Mouse (Mus musculus) stomach, embryonic 14.5 days (tissue): ENCODE results near the gene Unc50. TPM values are rescaled to one million over a fixed set of nuclear protein-coding genes. Genes with fewer than 3 reads are reported as not detected.

ENCODE experiments used
- ATAC-seq: fragments of 200-750 bp; cut with Nextera tagmentation; 2 replicates; pipeline ENCODE4 v1.8.0; 2017; ENCODE audit warnings: low read depth, moderate TSS enrichment; ENCODE audit not compliant: insufficient number of reproducible peaks, insufficient read depth, low FRiP score
- H3K27ac ChIP-seq: fragments of 300-500 bp; sonication (generic); 2 replicates; pipeline ENCODE4 v1.5.1; 2014; ENCODE audit warnings: mild to moderate bottlenecking, low read length, moderate library complexity, mixed read lengths
- H3K27me3 ChIP-seq: fragments of 300-500 bp; sonication (generic); 2 replicates; pipeline ENCODE4 v1.6.1; 2014; ENCODE audit warnings: low read length, control low read depth, mixed read lengths; ENCODE audit not compliant: control insufficient read depth, insufficient read depth
- H3K36me3 ChIP-seq: fragments of 300-500 bp; sonication (generic); 2 replicates; pipeline ENCODE4 v1.6.1; 2014; ENCODE audit warnings: mild to moderate bottlenecking, control low read depth, low read length, moderate library complexity, mixed read lengths; ENCODE audit not compliant: control insufficient read depth, insufficient read depth
- H3K4me1 ChIP-seq: fragments of 300-500 bp; sonication (generic); 2 replicates; pipeline ENCODE4 v1.6.1; 2014; ENCODE audit warnings: low read length, control low read depth, mixed read lengths; ENCODE audit not compliant: control insufficient read depth, insufficient read depth
- H3K4me2 ChIP-seq: fragments of 300-500 bp; sonication (generic); replicated peaks from 2 replicates; pipeline ENCODE4 v1.6.1; 2014; ENCODE audit warnings: low read depth, low read length, control low read depth
- H3K4me3 ChIP-seq: fragments of 300-500 bp; sonication (generic); 2 replicates; pipeline ENCODE4 v1.5.1; 2014; ENCODE audit warnings: low read depth, low read length, control low read depth
- H3K9ac ChIP-seq: fragments of 300-500 bp; sonication (generic); replicated peaks from 2 replicates; pipeline ENCODE4 v1.6.1; 2014; ENCODE audit warnings: low read depth, mild to moderate bottlenecking, control low read depth, low read length, moderate library complexity, mixed read lengths
- H3K9me3 ChIP-seq: fragments of 300-500 bp; sonication (generic); 2 replicates; pipeline ENCODE4 v1.6.1; 2016; ENCODE audit warnings: low read depth, low read length, control low read depth; ENCODE audit not compliant: control insufficient read depth
- WGBS: fragments of 180-500 bp; shearing (Covaris S2); extraction: QIAGEN DNeasy Blood & Tissue Kit; methylation state at CpG from one replicate; pipeline ENCODE4 v1.1.7; 2014; 5-methylcytosine and 5-hydroxymethylcytosine counted together
- polyA plus RNA-seq: library from polyadenylated mRNA; unstranded; fragments of >200 nt; fragmentation: Nextera tagmentation; extraction: Ambion mirVana; gene quantifications from 2 replicates; pipeline ENCODE4 v1.2.1, GENCODE M21; 2014

Unc50 gene
- polyA plus RNA-seq, 1 experiment from 2014 or later = 139 TPM

DNA sequence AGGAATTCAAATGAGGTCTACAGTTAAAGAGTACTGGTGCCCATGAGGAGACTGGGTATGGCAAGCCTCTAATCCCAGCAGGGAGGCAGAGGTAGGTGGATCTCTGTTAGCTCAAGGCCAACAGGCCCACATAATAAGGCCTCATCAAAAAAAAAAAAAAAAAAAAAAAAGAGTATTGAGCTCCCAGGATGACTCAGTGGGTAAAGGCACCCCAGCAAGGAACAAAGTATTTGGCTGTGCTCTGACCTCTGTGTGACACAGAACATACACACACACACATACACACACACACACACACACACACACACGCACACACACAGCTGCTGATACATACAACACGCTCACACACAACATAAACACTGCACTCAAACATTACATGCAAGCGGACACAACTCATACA is 45.4 kb downstream of the Unc50 start:
- 0 out of 2 replicates have a peak, but pooled peaks cover 3% of the 10 kb centered on the region for H3K4me1 ChIP-seq
- 91% methylated on average over 3 of the region's 3 CpGs for WGBS
- no peak overlapping the region for H3K4me2 ChIP-seq
- H3K9ac ChIP-seq = no peak overlapping the region
- no peak for ATAC-seq
- no peaks in the 10 kb centered on the region for H3K36me3 ChIP-seq
- H3K4me3 ChIP-seq = no peak overlapping the region
- no peak overlapping the region for H3K27ac ChIP-seq
- H3K9me3 ChIP-seq = no peaks in the 10 kb centered on the region
- H3K27me3 ChIP-seq = no peaks in the 10 kb centered on the region

- no peak overlapping the region for H3K27ac ChIP-seq
- H3K9me3 ChIP-seq = no peaks in the 10 kb centered on the region
- H3K27me3 ChIP-seq = no peaks in the 10 kb centered on the region
- WGBS = 92% methylated on average over 5 of the region's 5 CpGs
- H3K9ac ChIP-seq = no peak overlapping the region
- no peak for ATAC-seq
- no peak overlapping the region for H3K4me3 ChIP-seq
- H3K4me2 ChIP-seq = no peak overlapping the region
- no peaks in the 10 kb centered on the region for H3K36me3 ChIP-seq
- H3K4me1 ChIP-seq = 0 out of 2 replicates have a peak, but pooled peaks cover 3% of the 10 kb centered on the region
Observed at GRCm38 (mm10) chr1:37477250-37477649, 47.3 kb downstream of the Unc50 start.

- ATAC-seq = no peak
- no peak overlapping the region for H3K4me3 ChIP-seq
- no peak overlapping the region for H3K4me2 ChIP-seq
- no peaks in the 10 kb centered on the region for H3K9me3 ChIP-seq
- H3K27ac ChIP-seq = no peak overlapping the region
- 0 out of 2 replicates have a peak, but pooled peaks cover 3% of the 10 kb centered on the region for H3K4me1 ChIP-seq
- no peaks in the 10 kb centered on the region for H3K27me3 ChIP-seq
- H3K36me3 ChIP-seq = no peaks in the 10 kb centered on the region
- 38% methylated on average over 5 of the region's 5 CpGs for WGBS
- no peak overlapping the region for H3K9ac ChIP-seq
Observed at GRCm38 (mm10) chr1:37477928-37478327, 48.0 kb downstream of the Unc50 start.

DNA sequence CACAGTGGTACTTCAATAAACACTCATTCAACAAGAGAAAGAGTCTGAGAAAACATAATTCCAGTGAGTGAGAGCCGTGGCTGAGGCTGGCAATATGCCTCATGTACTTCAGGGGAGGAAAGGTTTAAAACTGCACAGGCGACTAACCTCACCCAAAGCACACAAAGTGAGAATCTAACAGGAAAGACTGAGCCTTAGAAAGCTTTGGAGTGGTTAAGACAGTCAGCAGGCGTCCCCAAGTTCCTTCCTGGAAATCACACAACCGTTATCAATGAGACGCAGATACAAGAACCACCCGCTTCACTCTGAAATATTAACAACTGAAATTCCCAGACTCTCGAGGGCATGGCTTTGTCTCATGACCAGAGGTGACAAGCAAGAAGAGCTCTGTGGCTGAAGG is 48.5 kb downstream of the Unc50 start:
- Histone ChIP-seq H3K4me2 (no peak overlapping the region), H3K36me3 (no peaks in the 10 kb centered on the region), H3K4me3 (no peak overlapping the region), H3K9me3 (no peaks in the 10 kb centered on the region), H3K27ac (no peak overlapping the region), H3K9ac (no peak overlapping the region), H3K4me1 (0 out of 2 replicates have a peak, but pooled peaks cover 3% of the 10 kb centered on the region), H3K27me3 (no peaks in the 10 kb centered on the region)
- 55% methylated on average over 7 of the region's 7 CpGs for WGBS
- ATAC-seq = no peak

DNA sequence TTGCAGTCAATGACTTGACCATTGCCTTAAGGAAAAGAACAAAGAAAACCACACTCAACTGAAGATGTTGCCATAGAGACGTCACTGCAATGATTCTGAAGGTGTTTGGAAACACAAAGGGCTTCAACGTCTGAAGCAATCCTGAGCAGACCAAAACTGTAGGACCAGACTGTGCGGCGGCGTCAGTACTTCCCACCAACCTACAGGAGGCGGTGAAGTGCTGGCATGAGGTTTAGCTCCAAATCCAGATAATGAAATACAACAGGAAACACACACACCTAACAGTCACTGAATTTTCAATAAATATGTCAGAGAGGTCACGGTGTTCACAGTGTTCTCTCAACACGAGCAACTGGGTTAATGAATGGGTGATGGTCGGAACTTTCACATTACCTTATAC is 49.1 kb downstream of the Unc50 start:
- Histone ChIP-seq H3K4me1 (0 out of 2 replicates have a peak, but pooled peaks cover 3% of the 10 kb centered on the region), H3K9me3 (no peaks in the 10 kb centered on the region), H3K9ac (no peak overlapping the region), H3K27ac (no peak overlapping the region), H3K36me3 (no peaks in the 10 kb centered on the region), H3K27me3 (no peaks in the 10 kb centered on the region), H3K4me3 (no peak overlapping the region), H3K4me2 (no peak overlapping the region)
- ATAC-seq = no peak
- 75% methylated on average over 9 of the region's 9 CpGs for WGBS

- no peak for ATAC-seq
- Histone ChIP-seq H3K9ac (no peak overlapping the region), H3K9me3 (no peaks in the 10 kb centered on the region), H3K4me2 (no peak overlapping the region), H3K27me3 (no peaks in the 10 kb centered on the region), H3K4me1 (0 out of 2 replicates have a peak, but pooled peaks cover 3% of the 10 kb centered on the region), H3K27ac (no peak overlapping the region), H3K4me3 (no peak overlapping the region), H3K36me3 (no peaks in the 10 kb centered on the region)
- 72% methylated on average over 8 of the region's 8 CpGs for WGBS
Observed at GRCm38 (mm10) chr1:37479759-37480158, 49.8 kb downstream of the Unc50 start.

GRCm38 (mm10) chr1:37480731-37481130 is 50.8 kb downstream of the Unc50 start:
- no peak for ATAC-seq
- H3K27ac ChIP-seq = no peak overlapping the region
- WGBS = 87% methylated on average over 6 of the region's 6 CpGs

DNA sequence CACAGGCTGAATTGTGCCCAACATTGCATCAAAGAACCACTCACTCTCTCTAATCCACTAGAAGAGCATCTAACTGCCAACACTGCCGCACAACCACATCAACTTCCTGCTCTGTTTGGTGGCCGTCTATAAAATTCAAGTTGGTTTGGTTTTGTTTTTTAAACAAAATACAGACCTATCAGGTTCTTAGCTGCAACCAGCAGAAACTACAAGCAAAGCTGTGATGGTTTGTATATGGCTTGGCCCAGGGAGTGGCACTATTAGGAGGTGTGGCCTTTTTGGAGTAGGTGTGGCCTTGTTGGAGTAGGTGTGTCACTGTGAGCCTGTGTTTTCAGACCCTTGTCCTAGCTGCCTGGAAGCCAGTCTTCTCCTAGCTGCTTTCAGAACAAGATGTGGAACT is 51.4 kb downstream of the Unc50 start:
- H3K9ac ChIP-seq = no peak overlapping the region
- no peak overlapping the region for H3K27ac ChIP-seq
- no peaks in the 10 kb centered on the region for H3K36me3 ChIP-seq
- H3K27me3 ChIP-seq = no peaks in the 10 kb centered on the region
- no peak overlapping the region for H3K4me3 ChIP-seq
- WGBS = 86% methylated on average over 2 of the region's 2 CpGs
- H3K4me1 ChIP-seq = 0 out of 2 replicates have a peak, but pooled peaks cover 3% of the 10 kb centered on the region
- H3K4me2 ChIP-seq = no peak overlapping the region
- no peaks in the 10 kb centered on the region for H3K9me3 ChIP-seq
- ATAC-seq = no peak

More at GRCm38 (mm10) chr1:37480731-37481130, 50.8 kb downstream of the Unc50 start:
- Histone ChIP-seq H3K36me3 (no peaks in the 10 kb centered on the region), H3K4me3 (no peak overlapping the region), H3K9ac (no peak overlapping the region), H3K9me3 (no peaks in the 10 kb centered on the region), H3K4me2 (no peak overlapping the region), H3K27me3 (no peaks in the 10 kb centered on the region), H3K4me1 (0 out of 2 replicates have a peak, but pooled peaks cover 3% of the 10 kb centered on the region)

- no peaks in the 10 kb centered on the region for H3K36me3 ChIP-seq
- 91% methylated on average over 4 of the region's 4 CpGs for WGBS
- ATAC-seq = no peak
- no peak overlapping the region for H3K27ac ChIP-seq
- no peak overlapping the region for H3K4me3 ChIP-seq
- no peak overlapping the region for H3K9ac ChIP-seq
- H3K4me1 ChIP-seq = no peaks in the 10 kb centered on the region
- H3K27me3 ChIP-seq = no peaks in the 10 kb centered on the region
- no peak overlapping the region for H3K4me2 ChIP-seq
- H3K9me3 ChIP-seq = no peaks in the 10 kb centered on the region
Observed at GRCm38 (mm10) chr1:37484612-37485011, 54.7 kb downstream of the Unc50 start.
